Mouse (Mus musculus): ENCODE results near the gene Washc1.

- TF ChIP-seq CTCF (IDR thresholded peaks at IDR 0.05; ENCODE audit: low read depth), result no peak
- no peak for TF ChIP-seq EP300 (IDR thresholded peaks at IDR 0.05; ENCODE audit: low read depth)
These were observed 35.0 kb upstream of the Washc1 start for GRCm38 (mm10) chr17:66076174-66076927.
